Mouse (Mus musculus) urinary bladder, postnatal 25 days (tissue): ENCODE measurements at regions not wholly inside any gene's neighbourhood (a gene's known extent, or its start where the extent isn't known, plus 50 kb on each side); places are given as distances from the start of the nearest gene placed in this dataset.
"Not testable (repeated sequence)": the region's sequence is repeated elsewhere in the genome, so short reads cannot be mapped to it uniquely, and the experiment has no call there.

Experiments used
- DNase-seq: peaks from one replicate; pipeline ENCODE4 v3.0.0; 2022; ENCODE audit warnings: low spot score

DNA sequence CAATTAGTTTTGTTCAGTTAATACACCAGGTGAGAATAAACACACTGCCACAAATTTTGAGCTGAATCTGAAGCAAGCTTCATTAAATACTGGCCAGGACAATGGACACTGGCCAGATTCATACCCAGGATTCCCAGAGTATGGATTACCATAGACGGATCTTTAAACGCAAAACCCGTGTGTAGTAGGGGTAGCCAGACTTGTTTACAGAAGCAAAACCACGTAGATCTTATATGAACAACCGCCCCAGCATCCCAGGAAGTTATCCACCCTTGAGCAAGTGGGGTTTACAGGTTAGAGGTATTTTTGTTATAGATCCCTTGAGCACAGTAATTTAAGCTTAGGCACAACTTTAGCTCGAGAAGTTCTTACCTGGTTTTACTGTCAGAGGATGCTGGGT is 71.1 kb upstream of the Ezr start:
- no peak for DNase-seq

- DNase-seq = no peak
Observed at GRCm38 (mm10) chr17:6852177-6852947, 69.8 kb upstream of the Ezr start.

DNA sequence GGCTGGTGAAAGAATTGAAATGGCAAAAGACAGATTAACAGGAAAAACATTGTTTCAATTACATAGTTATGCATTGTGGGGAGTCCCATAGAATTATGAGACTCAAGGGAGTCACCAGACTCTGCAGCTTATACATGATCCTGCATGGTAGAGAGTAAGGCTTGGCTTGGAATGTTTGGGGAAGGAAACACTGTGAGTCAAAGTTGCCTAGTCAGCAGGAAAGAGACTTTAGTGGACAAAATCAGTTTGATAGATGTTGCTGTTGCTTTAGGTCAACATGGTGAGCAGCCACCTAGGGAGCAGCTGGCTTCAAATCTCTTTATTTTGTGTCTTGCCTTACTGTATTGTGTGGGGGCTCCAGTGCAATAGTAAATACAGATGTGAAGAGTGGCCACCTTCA is 67.9 kb upstream of the Ezr start:
- DNase-seq = no peak

GRCm38 (mm10) chr17:6841781-6842465 is 59.3 kb upstream of the Ezr start:
- not testable (repeated sequence) for DNase-seq

- DNase-seq = peak; percentile 42
Observed at GRCm38 (mm10) chr17:6835333-6835916, 52.8 kb upstream of the Ezr start.
